Mouse (Mus musculus) forebrain, embryonic 15.5 days (tissue): ENCODE data around the gene Fam189a2. TPM values are rescaled to one million over a fixed set of nuclear protein-coding genes. Genes with fewer than 3 reads are reported as not detected.

Experiments
- ATAC-seq: fragments of 200-750 bp; cut with Nextera tagmentation; replicated peaks from 2 replicates; pipeline ENCODE4 v1.8.0; 2017; ENCODE audit warnings: mild to moderate bottlenecking, moderate TSS enrichment, moderate library complexity
- H3K27ac ChIP-seq: fragments of 300-500 bp; sonication (generic); replicated peaks from 2 replicates; pipeline ENCODE4 v1.5.1; 2015; ENCODE audit warnings: mild to moderate bottlenecking, inconsistent platforms
- H3K27me3 ChIP-seq: fragments of 300-500 bp; sonication (generic); 2 replicates; pipeline ENCODE4 v1.6.1; 2015; ENCODE audit warnings: inconsistent platforms
- H3K36me3 ChIP-seq: fragments of 300-500 bp; sonication (generic); 2 replicates; pipeline ENCODE4 v1.6.1; 2015; ENCODE audit warnings: mild to moderate bottlenecking, inconsistent platforms
- H3K4me1 ChIP-seq: fragments of 300-500 bp; sonication (generic); 2 replicates; pipeline ENCODE4 v1.6.1; 2015; ENCODE audit warnings: inconsistent platforms
- H3K4me2 ChIP-seq: fragments of 300-500 bp; sonication (generic); replicated peaks from 2 replicates; pipeline ENCODE4 v1.6.1; 2015; ENCODE audit warnings: mild to moderate bottlenecking, inconsistent platforms
- H3K4me3 ChIP-seq: fragments of 300-500 bp; sonication (generic); 2 replicates; pipeline ENCODE4 v1.5.1; 2015; ENCODE audit warnings: mild to moderate bottlenecking, inconsistent platforms
- H3K9ac ChIP-seq: fragments of 300-500 bp; sonication (generic); replicated peaks from 2 replicates; pipeline ENCODE4 v1.6.1; 2015; ENCODE audit warnings: mild to moderate bottlenecking, inconsistent platforms
- H3K9me3 ChIP-seq: fragments of 300-500 bp; sonication (generic); 2 replicates; pipeline ENCODE4 v1.6.1; 2016; ENCODE audit warnings: inconsistent platforms
- WGBS: fragments of 180-500 bp; shearing (Covaris S2); methylation state at CpG from one replicate; pipeline ENCODE4 v1.1.7; 2015; ENCODE audit warnings: mixed read lengths; 5-methylcytosine and 5-hydroxymethylcytosine counted together
- polyA plus RNA-seq: library from polyadenylated mRNA; unstranded; fragments of >200 nt; fragmentation: Nextera tagmentation; extraction: Ambion mirVana; gene quantifications from 2 replicates; pipeline ENCODE4 v1.2.1, GENCODE M21; 2015

The Fam189a2 gene
- polyA plus RNA-seq, 1 experiment from 2014 or later: 0.48 TPM

DNA sequence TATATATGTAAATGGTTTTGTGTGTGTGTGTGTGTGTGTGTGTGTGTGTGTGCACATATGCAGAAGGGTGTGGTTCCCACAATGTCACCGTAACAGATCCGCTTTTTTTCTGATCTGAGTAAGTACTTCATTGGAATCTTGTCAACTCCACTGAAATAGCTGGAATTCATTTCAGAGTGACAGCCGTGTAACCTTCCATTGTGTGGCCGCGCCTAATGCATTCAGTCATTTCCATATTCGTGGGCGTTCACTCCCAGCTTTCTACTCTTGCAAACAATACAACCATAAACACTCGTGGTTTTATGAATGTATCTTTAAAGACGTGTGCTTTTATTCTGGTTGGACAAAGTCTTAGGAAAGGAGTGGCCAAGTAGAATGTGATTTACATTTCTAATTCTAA lies 6.7 kb downstream of the Fam189a2 start:
- Histone ChIP-seq H3K4me3 (no peak overlapping the region), H3K27me3 (peaks cover 3% of the 10 kb centered on the region), H3K4me2 (no peak overlapping the region), H3K9me3 (no peaks in the 10 kb centered on the region), H3K4me1 (peaks cover 6% of the 10 kb centered on the region; the same call in 1 of the 2 replicates), H3K9ac (no peak overlapping the region), H3K36me3 (no peaks in the 10 kb centered on the region), H3K27ac (0 out of 2 replicates have a peak overlapping the region, but pooled peaks have one; percentile 11)
- 0 out of 2 replicates have a peak, but pooled peaks have one; percentile 55 for ATAC-seq
- 16% methylated on average over 9 of the region's 9 CpGs for WGBS

DNA sequence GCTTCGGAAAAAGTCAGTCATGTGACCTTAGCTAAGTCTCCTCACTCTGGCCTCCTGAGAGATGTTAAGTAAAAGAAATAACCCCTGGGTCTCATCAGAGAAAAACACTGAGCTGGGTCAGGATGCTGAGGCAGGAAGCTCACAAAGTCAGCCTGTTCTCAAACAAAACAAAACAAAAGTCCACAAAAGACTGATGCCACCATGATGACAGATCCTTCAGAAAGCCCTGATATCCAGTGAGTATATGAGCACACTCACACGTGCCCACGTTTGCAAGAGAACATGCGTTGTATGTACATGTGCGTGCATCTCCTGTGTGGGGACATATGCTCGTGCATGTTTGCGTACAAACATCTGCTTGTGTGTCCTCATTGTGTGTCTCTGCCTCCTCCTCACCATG lies 7.5 kb downstream of the Fam189a2 start:
- 76% methylated on average over 7 of the region's 7 CpGs for WGBS
- no peak overlapping the region for H3K27ac ChIP-seq
- H3K4me3 ChIP-seq: no peak overlapping the region

DNA sequence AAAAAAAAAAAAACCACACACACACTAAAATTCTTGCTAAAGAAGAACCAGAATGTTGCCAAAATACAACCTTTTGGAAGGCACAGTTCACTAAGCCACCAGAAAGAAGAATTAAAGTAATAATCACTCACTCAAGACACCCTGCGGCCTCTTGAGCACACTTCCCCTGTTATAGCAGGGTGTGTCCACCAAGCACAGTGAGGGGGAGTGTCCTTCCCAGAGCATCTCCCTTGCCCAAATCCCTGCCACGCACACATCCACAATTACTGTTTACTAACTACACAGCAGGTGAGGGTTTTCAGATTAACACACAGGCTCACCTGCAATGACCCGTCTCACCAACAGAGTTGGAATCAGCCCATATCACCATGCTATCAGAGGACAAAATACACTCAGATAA lies 8.0 kb downstream of the Fam189a2 start:
- Histone ChIP-seq H3K27ac (no peak overlapping the region), H3K9me3 (no peaks in the 10 kb centered on the region), H3K9ac (no peak overlapping the region), H3K4me1 (peaks cover 6% of the 10 kb centered on the region; the same call in 1 of the 2 replicates), H3K27me3 (no peaks in the 10 kb centered on the region), H3K4me3 (no peak overlapping the region), H3K4me2 (no peak overlapping the region), H3K36me3 (no peaks in the 10 kb centered on the region)
- no peak for ATAC-seq
- WGBS: 81% methylated on average over 3 of the region's 3 CpGs

More for the DNA sequence above, 7.5 kb downstream of the Fam189a2 start:
- no peak for ATAC-seq
- H3K9ac ChIP-seq: no peak overlapping the region
- no peaks in the 10 kb centered on the region for H3K36me3 ChIP-seq
- no peak overlapping the region for H3K4me2 ChIP-seq
- H3K4me1 ChIP-seq: peaks cover 6% of the 10 kb centered on the region; the same call in 1 of the 2 replicates
- H3K9me3 ChIP-seq: no peaks in the 10 kb centered on the region
- H3K27me3 ChIP-seq: no peaks in the 10 kb centered on the region

DNA sequence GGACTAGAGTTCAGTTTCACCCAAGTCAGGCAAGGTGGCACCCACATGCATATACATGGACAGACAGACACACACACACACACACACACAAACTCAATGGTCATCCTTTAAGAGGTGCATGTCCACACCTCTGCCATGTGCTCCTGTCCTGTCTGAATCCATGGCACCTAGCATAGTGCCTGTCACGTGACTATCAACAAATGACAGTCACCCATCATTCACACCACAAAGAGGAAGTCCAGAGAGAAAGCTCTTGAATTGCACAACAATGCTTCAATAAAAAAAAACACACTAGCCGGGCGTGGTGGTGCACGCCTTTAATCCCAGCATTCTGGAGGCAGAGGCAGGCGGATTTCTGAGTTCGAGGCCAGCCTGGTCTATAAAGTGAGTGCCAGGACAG lies 8.5 kb downstream of the Fam189a2 start:
- peaks cover 8% of the 10 kb centered on the region; the same call in 1 of the 2 replicates for H3K4me1 ChIP-seq
- no peaks in the 10 kb centered on the region for H3K27me3 ChIP-seq
- H3K4me3 ChIP-seq: no peak overlapping the region
- 88% methylated on average over 6 of the region's 6 CpGs for WGBS
- no peak overlapping the region for H3K9ac ChIP-seq
- no peaks in the 10 kb centered on the region for H3K9me3 ChIP-seq
- no peaks in the 10 kb centered on the region for H3K36me3 ChIP-seq
- ATAC-seq: no peak
- no peak overlapping the region for H3K27ac ChIP-seq
- H3K4me2 ChIP-seq: no peak overlapping the region

DNA sequence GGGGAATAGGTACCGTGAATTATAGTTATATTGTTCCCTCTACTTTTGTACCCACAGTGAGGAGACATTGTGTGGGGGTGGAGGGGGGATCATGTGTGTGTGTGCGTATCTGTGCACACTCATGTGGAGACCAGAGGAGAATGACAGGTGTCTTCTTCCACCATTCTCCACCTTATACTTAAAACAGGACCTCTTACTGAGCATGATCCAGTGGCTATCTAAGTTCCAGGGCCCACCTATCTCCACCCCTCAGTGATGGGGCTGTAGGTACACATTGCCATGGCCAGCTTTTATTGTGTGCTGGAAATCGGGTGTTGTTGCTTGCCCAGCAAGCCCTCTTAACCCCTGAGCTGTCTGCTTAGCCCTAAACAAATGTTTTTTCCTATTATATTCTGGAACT lies 10.1 kb downstream of the Fam189a2 start:
- H3K4me2 ChIP-seq: no peak overlapping the region
- no peak overlapping the region for H3K27ac ChIP-seq
- 89% methylated on average over 3 of the region's 3 CpGs for WGBS
- H3K9me3 ChIP-seq: no peaks in the 10 kb centered on the region
- H3K4me1 ChIP-seq: peaks cover 16% of the 10 kb centered on the region
- no peak overlapping the region for H3K9ac ChIP-seq
- H3K4me3 ChIP-seq: no peak overlapping the region
- no peaks in the 10 kb centered on the region for H3K27me3 ChIP-seq
- no peaks in the 10 kb centered on the region for H3K36me3 ChIP-seq
- no peak for ATAC-seq

DNA sequence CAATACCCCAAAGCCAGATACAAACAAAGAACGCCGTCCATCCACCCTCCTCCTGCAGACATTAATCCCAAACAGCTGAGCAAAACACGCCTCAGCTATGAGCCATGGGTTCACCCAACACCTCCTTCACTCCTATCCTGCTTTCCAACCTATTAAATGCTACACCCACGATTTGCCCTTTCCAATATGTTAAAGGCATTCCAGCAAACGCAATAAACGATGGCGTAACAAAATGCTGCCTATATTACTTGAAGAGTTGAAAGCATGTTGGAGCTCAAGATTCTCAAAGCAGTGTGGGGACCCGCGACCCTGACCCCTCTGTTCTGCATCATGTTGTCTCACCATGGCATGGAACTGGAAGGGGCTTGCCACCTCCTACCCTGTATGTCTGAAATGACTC lies 11.2 kb downstream of the Fam189a2 start:
- Histone ChIP-seq H3K27ac (no peak overlapping the region), H3K4me2 (no peak overlapping the region), H3K4me1 (peaks cover 16% of the 10 kb centered on the region), H3K36me3 (no peaks in the 10 kb centered on the region), H3K9ac (no peak overlapping the region), H3K9me3 (no peaks in the 10 kb centered on the region), H3K27me3 (no peaks in the 10 kb centered on the region), H3K4me3 (no peak overlapping the region)
- no peak for ATAC-seq
- 87% methylated on average over 9 of the region's 9 CpGs for WGBS

DNA sequence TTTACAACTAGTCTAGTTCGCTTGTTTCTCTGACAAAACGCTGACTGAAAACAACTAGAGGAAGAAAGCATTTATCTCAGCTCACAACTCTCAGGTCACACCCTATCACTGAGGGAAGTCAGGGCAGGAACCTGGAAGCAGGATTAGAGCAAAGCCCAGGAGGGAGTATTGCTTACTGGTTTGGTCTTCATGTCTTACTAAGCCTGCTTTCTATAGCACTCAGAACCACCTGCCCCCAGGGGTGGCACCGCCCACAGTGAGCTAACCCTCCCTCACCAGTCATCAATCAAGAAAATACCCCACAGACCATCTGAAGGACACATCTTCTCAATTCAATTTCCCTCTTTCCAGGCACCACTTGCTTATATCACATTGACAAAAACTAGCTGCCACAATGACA lies 12.4 kb downstream of the Fam189a2 start:
- Histone ChIP-seq H3K36me3 (no peaks in the 10 kb centered on the region), H3K4me1 (peaks cover 10% of the 10 kb centered on the region), H3K27me3 (no peaks in the 10 kb centered on the region), H3K9me3 (no peaks in the 10 kb centered on the region), H3K4me2 (no peak overlapping the region), H3K9ac (no peak overlapping the region), H3K4me3 (no peak overlapping the region), H3K27ac (no peak overlapping the region)
- 89% methylated on average over 3 of the region's 3 CpGs for WGBS
- no peak for ATAC-seq

DNA sequence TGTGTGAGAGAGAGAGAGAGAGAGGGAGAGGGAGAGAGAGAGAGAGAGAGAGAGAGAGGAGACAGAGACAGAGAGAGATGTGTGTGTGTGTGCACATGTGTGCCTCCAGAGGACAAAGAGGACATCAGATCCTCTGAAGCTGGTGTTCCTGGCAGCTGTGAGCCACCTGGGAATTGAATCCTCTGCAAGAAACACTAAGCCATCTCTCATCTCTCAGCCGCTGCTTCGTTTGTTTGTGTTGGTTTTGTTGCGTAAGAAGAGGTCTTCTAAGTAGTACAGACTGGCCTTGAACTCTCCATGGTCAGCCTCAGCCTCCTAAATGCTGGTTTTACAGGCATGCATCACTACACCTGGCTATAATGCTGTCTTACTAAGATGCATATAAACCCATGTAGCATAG lies 12.9 kb downstream of the Fam189a2 start:
- no peak overlapping the region for H3K27ac ChIP-seq
- peaks cover 10% of the 10 kb centered on the region for H3K4me1 ChIP-seq
- no peaks in the 10 kb centered on the region for H3K9me3 ChIP-seq
- no peaks in the 10 kb centered on the region for H3K27me3 ChIP-seq
- H3K9ac ChIP-seq: no peak overlapping the region
- WGBS: 69% methylated on average over 3 of the region's 3 CpGs
- ATAC-seq: no peak
- H3K36me3 ChIP-seq: no peaks in the 10 kb centered on the region
- no peak overlapping the region for H3K4me3 ChIP-seq
- H3K4me2 ChIP-seq: no peak overlapping the region

DNA sequence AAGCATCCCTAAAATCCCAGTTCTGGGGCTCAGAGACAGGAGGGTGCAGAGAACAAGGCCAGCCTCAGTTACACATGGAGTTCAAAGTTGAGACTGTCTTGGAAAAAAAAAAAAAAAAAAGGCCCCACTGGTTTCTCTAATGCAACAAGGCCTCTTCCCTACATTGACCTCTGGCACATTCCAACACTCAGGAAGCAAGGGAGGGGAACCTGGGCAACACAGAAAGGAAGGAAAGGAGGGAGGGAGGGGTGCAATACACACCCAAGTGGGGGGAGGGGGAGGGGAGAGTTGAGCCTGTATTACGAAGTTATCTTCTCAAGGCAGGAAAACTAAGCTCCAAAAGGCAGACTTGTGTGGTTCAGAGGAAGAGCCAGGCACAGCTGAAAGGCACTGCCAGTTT lies 13.4 kb downstream of the Fam189a2 start:
- H3K27ac ChIP-seq: no peak overlapping the region
- peaks cover 10% of the 10 kb centered on the region for H3K4me1 ChIP-seq
- H3K9me3 ChIP-seq: no peaks in the 10 kb centered on the region
- ATAC-seq: no peak
- H3K4me3 ChIP-seq: no peak overlapping the region
- H3K4me2 ChIP-seq: no peak overlapping the region
- 27% methylated on average over 1 of the region's 1 CpGs for WGBS
- H3K9ac ChIP-seq: no peak overlapping the region
- H3K27me3 ChIP-seq: no peaks in the 10 kb centered on the region
- no peaks in the 10 kb centered on the region for H3K36me3 ChIP-seq

DNA sequence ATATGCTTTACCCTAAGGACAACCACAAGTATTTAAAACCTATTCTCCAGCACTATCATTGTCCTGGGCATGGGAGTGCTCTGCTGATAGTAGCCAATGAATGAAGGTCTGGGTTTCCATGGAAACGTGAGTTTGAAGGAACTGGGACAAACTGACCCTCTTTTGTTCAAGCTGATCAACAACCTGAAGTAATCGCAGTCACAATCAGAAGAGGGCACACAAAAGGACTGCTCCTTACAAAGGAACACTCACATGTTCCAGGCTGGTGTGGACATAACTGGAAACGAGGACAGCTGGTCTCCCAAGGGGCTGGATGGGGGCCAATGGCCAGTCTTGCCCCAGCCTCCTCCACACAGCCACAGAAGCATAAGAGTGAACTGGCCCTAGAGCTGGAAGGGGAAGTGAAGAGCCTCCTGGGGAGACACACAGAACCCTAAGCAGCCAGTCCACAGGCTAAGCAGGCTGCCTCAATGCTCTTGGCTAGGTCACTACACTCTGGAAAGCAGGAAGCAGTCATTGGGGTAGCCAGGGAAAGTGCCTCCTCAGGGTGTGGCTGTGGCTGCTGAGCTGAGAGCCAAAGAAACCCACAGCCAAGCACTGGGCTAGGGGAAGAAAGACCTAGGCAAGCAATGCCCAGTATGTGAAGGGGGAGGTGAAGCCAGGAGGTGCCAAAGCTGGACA lies 14.0 kb downstream of the Fam189a2 start:
- ATAC-seq: peak; percentile 43; the same call in 1 of the 2 replicates
- Histone ChIP-seq H3K4me3 (no peak overlapping the region), H3K9me3 (no peaks in the 10 kb centered on the region), H3K36me3 (no peaks in the 10 kb centered on the region), H3K4me1 (peaks cover 10% of the 10 kb centered on the region), H3K4me2 (no peak overlapping the region), H3K27me3 (no peaks in the 10 kb centered on the region), H3K27ac (0 out of 2 replicates have a peak overlapping the region, but pooled peaks have one; percentile 19), H3K9ac (no peak overlapping the region)
- 5% methylated on average over 3 of the region's 3 CpGs for WGBS

DNA sequence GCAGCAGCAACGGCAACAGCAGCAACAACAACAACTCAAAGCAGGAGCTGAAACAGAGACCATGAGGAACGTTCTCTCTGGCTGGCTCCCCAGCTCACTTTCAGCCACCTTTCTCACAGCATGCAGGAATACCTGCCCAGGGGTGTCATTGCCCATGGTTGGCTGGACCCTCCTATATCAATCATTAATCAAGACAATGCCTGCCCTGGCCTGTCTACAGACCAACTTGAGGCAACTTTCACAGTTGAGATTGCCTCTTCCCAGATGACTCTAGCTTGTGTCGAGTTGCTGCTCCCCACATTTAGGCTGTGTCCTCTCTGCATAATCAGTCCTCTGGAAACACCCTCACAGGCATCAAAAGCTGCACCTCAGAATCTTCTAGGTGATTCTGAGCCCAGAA lies 17.6 kb downstream of the Fam189a2 start:
- ATAC-seq: no peak
- WGBS: 83% methylated on average over 3 of the region's 3 CpGs
- H3K27ac ChIP-seq: no peak overlapping the region

DNA sequence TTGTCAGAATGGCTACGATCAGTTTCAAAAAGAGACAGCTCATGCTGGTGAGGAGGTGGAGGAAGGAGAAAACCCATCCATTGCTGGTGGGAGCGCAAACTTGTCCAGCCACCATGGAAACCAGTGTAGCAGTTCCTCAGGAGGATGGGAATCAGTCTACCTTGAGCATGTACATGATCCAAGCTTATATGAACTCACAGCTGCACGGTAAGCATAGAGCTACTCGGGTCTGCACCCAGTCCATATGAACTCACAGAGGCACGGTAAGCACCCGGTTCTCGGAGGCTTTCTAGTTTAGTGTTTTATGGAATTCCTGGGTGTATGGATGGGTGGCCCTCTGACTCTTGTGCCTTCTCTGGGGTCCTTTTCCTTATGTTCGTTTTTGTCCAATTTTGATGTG lies 18.3 kb downstream of the Fam189a2 start:
- 96% methylated on average over 8 of the region's 8 CpGs for WGBS
- H3K4me3 ChIP-seq: no peak overlapping the region
- no peaks in the 10 kb centered on the region for H3K9me3 ChIP-seq
- H3K4me2 ChIP-seq: no peak overlapping the region
- H3K4me1 ChIP-seq: peaks cover 10% of the 10 kb centered on the region
- no peak for ATAC-seq
- H3K27me3 ChIP-seq: no peaks in the 10 kb centered on the region
- H3K36me3 ChIP-seq: no peaks in the 10 kb centered on the region
- no peak overlapping the region for H3K9ac ChIP-seq
- no peak overlapping the region for H3K27ac ChIP-seq

More for the DNA sequence above, 17.6 kb downstream of the Fam189a2 start:
- no peaks in the 10 kb centered on the region for H3K9me3 ChIP-seq
- H3K36me3 ChIP-seq: no peaks in the 10 kb centered on the region
- H3K4me3 ChIP-seq: no peak overlapping the region
- no peak overlapping the region for H3K9ac ChIP-seq
- no peak overlapping the region for H3K4me2 ChIP-seq
- H3K4me1 ChIP-seq: peaks cover 10% of the 10 kb centered on the region
- no peaks in the 10 kb centered on the region for H3K27me3 ChIP-seq
